Mouse (Mus musculus): ENCODE measurements at regions not wholly inside any gene's neighbourhood (a gene's known extent, or its start where the extent isn't known, plus 50 kb on each side); places are given as distances from the start of the nearest gene placed in this dataset.
"Not testable (repeated sequence)": the region's sequence is repeated elsewhere in the genome, so short reads cannot be mapped to it uniquely, and the experiment has no call there.

GRCm38 (mm10) chr6:70517932-70518331 is 274.1 kb downstream of the Rpia start:
- Histone ChIP-seq H3K4me2 (ENCODE audit: low read depth) (no peak overlapping the region), H3K27ac (no peak overlapping the region), H3K4me3 (ENCODE audit: insufficient read depth in 1 of 2, low read depth in 2 of 2, low read length in 2 of 2) (no peak overlapping the region), H3K4me1 (replicated peaks; ENCODE audit: control insufficient read depth in 2 of 2, insufficient read depth in 2 of 2, low read length in 1 of 2) (no peaks in the 10 kb centered on the region), H3K36me3 (replicated peaks; ENCODE audit: control insufficient read depth, insufficient read depth, low read depth) (no peaks in the 10 kb centered on the region), H3K27me3 (ENCODE audit: control insufficient read depth, insufficient read depth, low read length) (no peaks in the 10 kb centered on the region), H3K9me3 (ENCODE audit: control insufficient read depth, low read length) (no peaks in the 10 kb centered on the region), H3K9ac (replicated peaks) (no peak overlapping the region)
- DNase-seq (ENCODE audit: low read depth in 3 of 3, low spot score in 3 of 3) = no peak
- ATAC-seq (ENCODE audit: insufficient read depth) = no peak
- no peak for TF ChIP-seq EP300 (IDR thresholded peaks at IDR 0.05; ENCODE audit: low read depth)
- TF ChIP-seq CTCF (IDR thresholded peaks at IDR 0.05; ENCODE audit: low read depth) = no peak

GRCm38 (mm10) chr6:70468623-70469479 is 323.2 kb downstream of the Rpia start:
- no peaks in the 10 kb centered on the region for H3K27me3 ChIP-seq (ENCODE audit: control insufficient read depth, insufficient read depth, low read length)
- no peaks in the 10 kb centered on the region for H3K36me3 ChIP-seq (replicated peaks; ENCODE audit: control insufficient read depth, insufficient read depth, low read depth)
- TF ChIP-seq CTCF (IDR thresholded peaks at IDR 0.05; ENCODE audit: low read depth) (no peak), EP300 (IDR thresholded peaks at IDR 0.05; ENCODE audit: low read depth) (no peak)
- H3K27ac ChIP-seq = no peak overlapping the region
- H3K4me2 ChIP-seq (ENCODE audit: low read depth) = no peak overlapping the region
- WGBS (ENCODE audit: insufficient replicate concordance) = 63% methylated on average over 1 of the region's 1 CpGs
- no peaks in the 10 kb centered on the region for H3K4me1 ChIP-seq (replicated peaks; ENCODE audit: control insufficient read depth in 2 of 2, insufficient read depth in 2 of 2, low read length in 1 of 2)
- no peak for DNase-seq (ENCODE audit: low read depth in 3 of 3, low spot score in 3 of 3)
- H3K9me3 ChIP-seq (ENCODE audit: control insufficient read depth, low read length) = no peaks in the 10 kb centered on the region
- no peak overlapping the region for H3K9ac ChIP-seq (replicated peaks)
- H3K4me3 ChIP-seq (ENCODE audit: insufficient read depth in 1 of 2, low read depth in 2 of 2, low read length in 2 of 2) = no peak overlapping the region
- ATAC-seq (ENCODE audit: insufficient read depth) = no peak

GRCm38 (mm10) chr6:70457279-70457678 is 334.8 kb downstream of the Rpia start:
- H3K36me3 ChIP-seq (replicated peaks; ENCODE audit: control insufficient read depth, insufficient read depth, low read depth) = no peaks in the 10 kb centered on the region
- no peak for TF ChIP-seq CTCF (IDR thresholded peaks at IDR 0.05; ENCODE audit: low read depth)
- TF ChIP-seq EP300 (IDR thresholded peaks at IDR 0.05; ENCODE audit: low read depth) = no peak
- no peak overlapping the region for H3K4me2 ChIP-seq (ENCODE audit: low read depth)
- no peaks in the 10 kb centered on the region for H3K9me3 ChIP-seq (ENCODE audit: control insufficient read depth, low read length)
- no peaks in the 10 kb centered on the region for H3K4me1 ChIP-seq (replicated peaks; ENCODE audit: control insufficient read depth in 2 of 2, insufficient read depth in 2 of 2, low read length in 1 of 2)
- DNase-seq (ENCODE audit: low read depth in 3 of 3, low spot score in 3 of 3) = no peak
- H3K4me3 ChIP-seq (ENCODE audit: insufficient read depth in 1 of 2, low read depth in 2 of 2, low read length in 2 of 2) = no peak overlapping the region
- H3K27ac ChIP-seq = no peak overlapping the region
- no peak overlapping the region for H3K9ac ChIP-seq (replicated peaks)
- no peak for ATAC-seq (ENCODE audit: insufficient read depth)
- no peaks in the 10 kb centered on the region for H3K27me3 ChIP-seq (ENCODE audit: control insufficient read depth, insufficient read depth, low read length)
- WGBS (ENCODE audit: insufficient replicate concordance) = 69% methylated on average over 3 of the region's 3 CpGs

GRCm38 (mm10) chr6:70434739-70435138 is 357.3 kb downstream of the Rpia start:
- H3K4me2 ChIP-seq (ENCODE audit: low read depth); H3K36me3 ChIP-seq (replicated peaks; ENCODE audit: control insufficient read depth, insufficient read depth, low read depth); H3K4me1 ChIP-seq (replicated peaks; ENCODE audit: control insufficient read depth in 2 of 2, insufficient read depth in 2 of 2, low read length in 1 of 2); H3K27me3 ChIP-seq (ENCODE audit: control insufficient read depth, insufficient read depth, low read length); H3K9me3 ChIP-seq (ENCODE audit: control insufficient read depth, low read length); H3K27ac ChIP-seq; DNase-seq (ENCODE audit: low read depth in 3 of 3, low spot score in 3 of 3); ATAC-seq (ENCODE audit: insufficient read depth); H3K9ac ChIP-seq (replicated peaks); H3K4me3 ChIP-seq (ENCODE audit: insufficient read depth in 1 of 2, low read depth in 2 of 2, low read length in 2 of 2): not testable (repeated sequence)
- WGBS (ENCODE audit: insufficient replicate concordance) = 78% methylated on average over 2 of the region's 2 CpGs

- not testable (repeated sequence) for H3K9me3 ChIP-seq (ENCODE audit: control insufficient read depth, low read length); DNase-seq (ENCODE audit: low read depth in 3 of 3, low spot score in 3 of 3); H3K36me3 ChIP-seq (replicated peaks; ENCODE audit: control insufficient read depth, insufficient read depth, low read depth); H3K27ac ChIP-seq; ATAC-seq (ENCODE audit: insufficient read depth); H3K4me3 ChIP-seq (ENCODE audit: insufficient read depth in 1 of 2, low read depth in 2 of 2, low read length in 2 of 2); H3K9ac ChIP-seq (replicated peaks); H3K4me1 ChIP-seq (replicated peaks; ENCODE audit: control insufficient read depth in 2 of 2, insufficient read depth in 2 of 2, low read length in 1 of 2); H3K27me3 ChIP-seq (ENCODE audit: control insufficient read depth, insufficient read depth, low read length); H3K4me2 ChIP-seq (ENCODE audit: low read depth)
- WGBS (ENCODE audit: insufficient replicate concordance) = 55% methylated on average over 3 of the region's 3 CpGs
Measured at GRCm38 (mm10) chr6:70406290-70406689, 385.7 kb downstream of the Rpia start.

- DNase-seq (ENCODE audit: low read depth in 3 of 3, low spot score in 3 of 3); H3K27me3 ChIP-seq (ENCODE audit: control insufficient read depth, insufficient read depth, low read length); H3K9me3 ChIP-seq (ENCODE audit: control insufficient read depth, low read length); H3K4me2 ChIP-seq (ENCODE audit: low read depth); H3K4me1 ChIP-seq (replicated peaks; ENCODE audit: control insufficient read depth in 2 of 2, insufficient read depth in 2 of 2, low read length in 1 of 2); ATAC-seq (ENCODE audit: insufficient read depth); H3K4me3 ChIP-seq (ENCODE audit: insufficient read depth in 1 of 2, low read depth in 2 of 2, low read length in 2 of 2); H3K27ac ChIP-seq; H3K36me3 ChIP-seq (replicated peaks; ENCODE audit: control insufficient read depth, insufficient read depth, low read depth); H3K9ac ChIP-seq (replicated peaks): not testable (repeated sequence)
Measured at GRCm38 (mm10) chr6:70389850-70390249, 402.2 kb downstream of the Rpia start.

GRCm38 (mm10) chr6:70386396-70386795 is 405.6 kb downstream of the Rpia start:
- not testable (repeated sequence) for H3K4me2 ChIP-seq (ENCODE audit: low read depth); DNase-seq (ENCODE audit: low read depth in 3 of 3, low spot score in 3 of 3); H3K27me3 ChIP-seq (ENCODE audit: control insufficient read depth, insufficient read depth, low read length); ATAC-seq (ENCODE audit: insufficient read depth); H3K9me3 ChIP-seq (ENCODE audit: control insufficient read depth, low read length); H3K4me1 ChIP-seq (replicated peaks; ENCODE audit: control insufficient read depth in 2 of 2, insufficient read depth in 2 of 2, low read length in 1 of 2); H3K4me3 ChIP-seq (ENCODE audit: insufficient read depth in 1 of 2, low read depth in 2 of 2, low read length in 2 of 2); H3K9ac ChIP-seq (replicated peaks); H3K36me3 ChIP-seq (replicated peaks; ENCODE audit: control insufficient read depth, insufficient read depth, low read depth); H3K27ac ChIP-seq
- WGBS (ENCODE audit: insufficient replicate concordance) = no CpG with 5 or more reads among the region's 1 CpGs

GRCm38 (mm10) chr6:70379339-70379738 is 412.7 kb downstream of the Rpia start:
- WGBS (ENCODE audit: insufficient replicate concordance) = 62% methylated on average over 2 of the region's 2 CpGs
- H3K9me3 ChIP-seq (ENCODE audit: control insufficient read depth, low read length); H3K4me1 ChIP-seq (replicated peaks; ENCODE audit: control insufficient read depth in 2 of 2, insufficient read depth in 2 of 2, low read length in 1 of 2); H3K4me2 ChIP-seq (ENCODE audit: low read depth); H3K9ac ChIP-seq (replicated peaks); H3K4me3 ChIP-seq (ENCODE audit: insufficient read depth in 1 of 2, low read depth in 2 of 2, low read length in 2 of 2); H3K27me3 ChIP-seq (ENCODE audit: control insufficient read depth, insufficient read depth, low read length); H3K36me3 ChIP-seq (replicated peaks; ENCODE audit: control insufficient read depth, insufficient read depth, low read depth); H3K27ac ChIP-seq; DNase-seq (ENCODE audit: low read depth in 3 of 3, low spot score in 3 of 3); ATAC-seq (ENCODE audit: insufficient read depth): not testable (repeated sequence)
